Mouse (Mus musculus) spleen, adult 2 months (tissue): Measurements from ENCODE around the gene Gorasp2.

Experiments
- CTCF ChIP-seq: fragments of 200-500 bp; IDR thresholded peaks from 2 replicates; pipeline ENCODE4 v1.5.1; 2011; ENCODE audit warnings: mild to moderate bottlenecking, inconsistent platforms; ENCODE audit not compliant: insufficient read depth, insufficient read length, insufficient replicate concordance; ENCODE audit errors: extremely low read depth
- POLR2A ChIP-seq: fragments of 200-500 bp; IDR thresholded peaks from 2 replicates; pipeline ENCODE4 v1.6.1; 2011; ENCODE audit warnings: low read depth, low read length, inconsistent platforms

DNA sequence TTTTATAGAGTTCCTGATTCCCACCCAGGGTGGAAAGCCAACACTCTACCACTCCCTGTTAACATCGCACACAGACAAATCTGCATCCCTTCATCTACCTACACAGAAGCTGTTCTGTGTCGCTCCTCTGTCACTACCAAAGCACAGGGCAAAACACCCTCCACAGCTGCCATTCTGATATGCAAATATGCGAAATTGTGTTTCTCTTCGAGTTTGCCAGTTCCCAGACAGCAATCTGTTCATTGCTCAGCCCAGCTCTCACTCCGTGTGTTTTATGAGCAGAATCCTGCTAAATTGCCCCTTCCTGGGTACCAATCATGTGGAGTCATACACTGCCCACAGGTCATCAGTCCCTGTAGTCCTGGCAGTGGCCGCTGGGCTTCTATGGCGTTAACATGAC, 4.3 kb upstream of the Gorasp2 start:
- TF ChIP-seq POLR2A = no peak
- TF ChIP-seq CTCF = no peak
